Mouse (Mus musculus): ENCODE results near the gene Ctnnd2. TPM values are rescaled to one million over a fixed set of nuclear protein-coding genes. Genes with fewer than 3 reads are reported as not detected.

Ctnnd2 gene
- polyA plus RNA-seq, 1 experiment from 2014 or later: 0.96 TPM

- Histone ChIP-seq H3K36me3 (ENCODE audit: inconsistent target) (no peaks in the 10 kb centered on the region), H3K4me3 (ENCODE audit: inconsistent target) (no peak overlapping the region), H3K27ac (no peak overlapping the region), H3K79me2 (ENCODE audit: inconsistent target) (no peaks in the 10 kb centered on the region)
- WGBS (ENCODE audit: missing documents): 100% methylated on average over 1 of the region's 1 CpGs
These were observed 27.4 kb downstream of the Ctnnd2 start for GRCm38 (mm10) chr15:30199785-30200184.

- Histone ChIP-seq H3K27ac (no peak overlapping the region), H3K79me2 (ENCODE audit: inconsistent target) (no peaks in the 10 kb centered on the region)
- 92% methylated on average over 2 of the region's 2 CpGs for WGBS (ENCODE audit: missing documents)
These were observed 28.8 kb downstream of the Ctnnd2 start for GRCm38 (mm10) chr15:30201211-30201610.

GRCm38 (mm10) chr15:30201617-30202016 is 29.2 kb downstream of the Ctnnd2 start:
- WGBS (ENCODE audit: missing documents): 84% methylated on average over 3 of the region's 3 CpGs
- H3K4me3 ChIP-seq (ENCODE audit: inconsistent target): no peak overlapping the region
- no peaks in the 10 kb centered on the region for H3K79me2 ChIP-seq (ENCODE audit: inconsistent target)
- H3K27ac ChIP-seq: no peak overlapping the region
- H3K36me3 ChIP-seq (ENCODE audit: inconsistent target): no peaks in the 10 kb centered on the region

More at GRCm38 (mm10) chr15:30201211-30201610, 28.8 kb downstream of the Ctnnd2 start:
- Histone ChIP-seq H3K4me3 (ENCODE audit: inconsistent target) (no peak overlapping the region), H3K36me3 (ENCODE audit: inconsistent target) (no peaks in the 10 kb centered on the region)

GRCm38 (mm10) chr15:30212746-30213145 is 40.4 kb downstream of the Ctnnd2 start:
- Histone ChIP-seq H3K4me3 (ENCODE audit: inconsistent target) (no peak overlapping the region), H3K79me2 (ENCODE audit: inconsistent target) (no peaks in the 10 kb centered on the region), H3K36me3 (ENCODE audit: inconsistent target) (no peaks in the 10 kb centered on the region), H3K27ac (no peak overlapping the region)
- 85% methylated on average over 5 of the region's 5 CpGs for WGBS (ENCODE audit: missing documents)

- H3K36me3 ChIP-seq (ENCODE audit: inconsistent target): no peaks in the 10 kb centered on the region
- WGBS (ENCODE audit: missing documents): 83% methylated on average over 4 of the region's 4 CpGs
- H3K79me2 ChIP-seq (ENCODE audit: inconsistent target): no peaks in the 10 kb centered on the region
- no peak overlapping the region for H3K27ac ChIP-seq
- no peak overlapping the region for H3K4me3 ChIP-seq (ENCODE audit: inconsistent target)
These were observed 43.5 kb downstream of the Ctnnd2 start for GRCm38 (mm10) chr15:30215871-30216270.

- Histone ChIP-seq H3K4me3 (ENCODE audit: inconsistent target) (no peak overlapping the region), H3K36me3 (ENCODE audit: inconsistent target) (no peaks in the 10 kb centered on the region), H3K27ac (no peak overlapping the region), H3K79me2 (ENCODE audit: inconsistent target) (no peaks in the 10 kb centered on the region)
- WGBS (ENCODE audit: missing documents): 98% methylated on average over 4 of the region's 4 CpGs
These were observed 56.7 kb downstream of the Ctnnd2 start for GRCm38 (mm10) chr15:30229112-30229511.

GRCm38 (mm10) chr15:30235210-30236034 is 63.0 kb downstream of the Ctnnd2 start:
- Histone ChIP-seq H3K27ac (no peak overlapping the region), H3K4me3 (ENCODE audit: inconsistent target) (no peak overlapping the region), H3K36me3 (ENCODE audit: inconsistent target) (no peaks in the 10 kb centered on the region), H3K79me2 (ENCODE audit: inconsistent target) (no peaks in the 10 kb centered on the region)
- WGBS (ENCODE audit: missing documents): 92% methylated on average over 10 of the region's 10 CpGs

- WGBS (ENCODE audit: missing documents): 79% methylated on average over 2 of the region's 2 CpGs
These were observed 68.5 kb downstream of the Ctnnd2 start for GRCm38 (mm10) chr15:30240881-30241280.

GRCm38 (mm10) chr15:30268822-30269221 is 96.4 kb downstream of the Ctnnd2 start:
- Histone ChIP-seq H3K36me3 (ENCODE audit: inconsistent target) (no peaks in the 10 kb centered on the region), H3K4me3 (ENCODE audit: inconsistent target) (no peak overlapping the region), H3K27ac (no peak overlapping the region), H3K79me2 (ENCODE audit: inconsistent target) (no peaks in the 10 kb centered on the region)
- WGBS (ENCODE audit: missing documents): 87% methylated on average over 10 of the region's 10 CpGs

More at GRCm38 (mm10) chr15:30240881-30241280, 68.5 kb downstream of the Ctnnd2 start:
- Histone ChIP-seq H3K4me3 (ENCODE audit: inconsistent target) (no peak overlapping the region), H3K27ac (no peak overlapping the region), H3K79me2 (ENCODE audit: inconsistent target) (no peaks in the 10 kb centered on the region), H3K36me3 (ENCODE audit: inconsistent target) (no peaks in the 10 kb centered on the region)

GRCm38 (mm10) chr15:30271141-30271572 is 98.8 kb downstream of the Ctnnd2 start:
- 80% methylated on average over 8 of the region's 8 CpGs for WGBS (ENCODE audit: missing documents)
- no peaks in the 10 kb centered on the region for H3K36me3 ChIP-seq (ENCODE audit: inconsistent target)

GRCm38 (mm10) chr15:30272326-30272725 is 99.9 kb downstream of the Ctnnd2 start:
- H3K36me3 ChIP-seq (ENCODE audit: inconsistent target): no peaks in the 10 kb centered on the region
- H3K27ac ChIP-seq: no peak overlapping the region
- no peak overlapping the region for H3K4me3 ChIP-seq (ENCODE audit: inconsistent target)
- 87% methylated on average over 4 of the region's 4 CpGs for WGBS (ENCODE audit: missing documents)
- H3K79me2 ChIP-seq (ENCODE audit: inconsistent target): no peaks in the 10 kb centered on the region

More at GRCm38 (mm10) chr15:30271141-30271572, 98.8 kb downstream of the Ctnnd2 start:
- no peak overlapping the region for H3K4me3 ChIP-seq (ENCODE audit: inconsistent target)
- H3K27ac ChIP-seq: no peak overlapping the region
- H3K79me2 ChIP-seq (ENCODE audit: inconsistent target): no peaks in the 10 kb centered on the region

GRCm38 (mm10) chr15:30275721-30276120 is 103.3 kb downstream of the Ctnnd2 start:
- Histone ChIP-seq H3K79me2 (ENCODE audit: inconsistent target) (no peaks in the 10 kb centered on the region), H3K27ac (no peak overlapping the region), H3K4me3 (ENCODE audit: inconsistent target) (no peak overlapping the region), H3K36me3 (ENCODE audit: inconsistent target) (no peaks in the 10 kb centered on the region)
- 90% methylated on average over 5 of the region's 5 CpGs for WGBS (ENCODE audit: missing documents)

- Histone ChIP-seq H3K79me2 (ENCODE audit: inconsistent target) (no peaks in the 10 kb centered on the region), H3K4me3 (ENCODE audit: inconsistent target) (no peak overlapping the region), H3K27ac (no peak overlapping the region), H3K36me3 (ENCODE audit: inconsistent target) (no peaks in the 10 kb centered on the region)
- WGBS (ENCODE audit: missing documents): 72% methylated on average over 4 of the region's 4 CpGs
These were observed 104.3 kb downstream of the Ctnnd2 start for GRCm38 (mm10) chr15:30276691-30277090.

- Histone ChIP-seq H3K27ac (no peak overlapping the region), H3K79me2 (ENCODE audit: inconsistent target) (no peaks in the 10 kb centered on the region), H3K36me3 (ENCODE audit: inconsistent target) (no peaks in the 10 kb centered on the region), H3K4me3 (ENCODE audit: inconsistent target) (no peak overlapping the region)
- 83% methylated on average over 4 of the region's 4 CpGs for WGBS (ENCODE audit: missing documents)
These were observed 106.2 kb downstream of the Ctnnd2 start for GRCm38 (mm10) chr15:30278610-30279009.

- Histone ChIP-seq H3K79me2 (ENCODE audit: inconsistent target) (no peaks in the 10 kb centered on the region), H3K27ac (no peak overlapping the region), H3K4me3 (ENCODE audit: inconsistent target) (no peak overlapping the region), H3K36me3 (ENCODE audit: inconsistent target) (no peaks in the 10 kb centered on the region)
- 95% methylated on average over 15 of the region's 15 CpGs for WGBS (ENCODE audit: missing documents)
These were observed 113.3 kb downstream of the Ctnnd2 start for GRCm38 (mm10) chr15:30285572-30286244.

Measured in macrophage (primary cell).